Mouse (Mus musculus): ENCODE data around the gene Trpv2.

GRCm38 (mm10) chr11:62603312-62604056 lies 29.2 kb downstream of the Trpv2 start:
- TF ChIP-seq CTCF (IDR thresholded peaks at IDR 0.05 in 2 of 3, conservative IDR thresholded peaks at IDR 0.05 in 1 of 3; ENCODE audit: control insufficient read depth in 1 of 3, insufficient read depth in 1 of 3, low read depth in 2 of 3, low read length in 3 of 3, poor library complexity in 1 of 3, severe bottlenecking in 1 of 3): peak in 1 of 3 experiments; percentile 21; a peak in 1 of 6 replicates
- no peak for TF ChIP-seq EP300 (IDR thresholded peaks at IDR 0.05; ENCODE audit: low read depth in 1 of 2, low read length in 2 of 2)
- TF ChIP-seq USF1 (IDR thresholded peaks at IDR 0.05; ENCODE audit: low read depth, low read length): no peak
- no peak for TF ChIP-seq MYB (IDR thresholded peaks at IDR 0.05; ENCODE audit: low read depth, low read length)
- no peak for TF ChIP-seq JUND (IDR thresholded peaks at IDR 0.05; ENCODE audit: low read depth, low read length)
- no peak for TF ChIP-seq SIN3A (IDR thresholded peaks at IDR 0.05; ENCODE audit: low read length)
- no peak for TF ChIP-seq HCFC1 (IDR thresholded peaks at IDR 0.05; ENCODE audit: low read depth, low read length)
- no peak for TF ChIP-seq TCF12 (IDR thresholded peaks at IDR 0.05; ENCODE audit: low read depth, low read length)

Data from MEL (cell line).